Mouse (Mus musculus) hindbrain, embryonic 10.5 days (tissue): ENCODE measurements at regions not wholly inside any gene's neighbourhood (a gene's known extent, or its start where the extent isn't known, plus 50 kb on each side); places are given as distances from the start of the nearest gene placed in this dataset.
"Not testable (repeated sequence)": the region's sequence is repeated elsewhere in the genome, so short reads cannot be mapped to it uniquely, and the experiment has no call there.

Experiments used
- DNase-seq: peaks from one replicate; pipeline ENCODE4 v3.0.0-alpha.2; 2017; ENCODE audit warnings: low spot score
- H3K27ac ChIP-seq: fragments of 300-500 bp; sonication (generic); 2 replicates; pipeline ENCODE4 v1.5.1; 2016; ENCODE audit warnings: mild to moderate bottlenecking, moderate library complexity
- H3K27me3 ChIP-seq: fragments of 300-500 bp; sonication (generic); 2 replicates; pipeline ENCODE4 v1.6.1; 2016; ENCODE audit warnings: mild to moderate bottlenecking; ENCODE audit not compliant: poor library complexity, insufficient read depth, severe bottlenecking
- H3K36me3 ChIP-seq: fragments of 300-500 bp; sonication (generic); 2 replicates; pipeline ENCODE4 v1.6.1; 2016; ENCODE audit warnings: mild to moderate bottlenecking, moderate library complexity
- H3K4me1 ChIP-seq: fragments of 300-500 bp; sonication (generic); replicated peaks from 2 replicates; pipeline ENCODE4 v1.6.1; 2016; ENCODE audit warnings: mild to moderate bottlenecking
- H3K4me3 ChIP-seq: fragments of 300-500 bp; sonication (generic); 2 replicates; pipeline ENCODE4 v1.5.1; 2016; ENCODE audit warnings: mild to moderate bottlenecking, moderate library complexity
- H3K9me3 ChIP-seq: fragments of 300-500 bp; sonication (generic); 2 replicates; pipeline ENCODE4 v1.6.1; 2016; ENCODE audit warnings: mild to moderate bottlenecking, moderate library complexity
- WGBS: fragments of 180-500 bp; shearing (Covaris S2); methylation state at CpG from one replicate; pipeline ENCODE4 v1.1.7; 2016; 5-methylcytosine and 5-hydroxymethylcytosine counted together

GRCm38 (mm10) chr4:3402856-3403255 is 217.7 kb upstream of the Vmn1r3 start:
- H3K36me3 ChIP-seq, H3K27ac ChIP-seq, H3K4me1 ChIP-seq, H3K4me3 ChIP-seq, H3K27me3 ChIP-seq, DNase-seq: not testable (repeated sequence)
- WGBS = 88% methylated on average over 4 of the region's 4 CpGs
- peaks cover 19% of the 10 kb centered on the region; the same call in 1 of the 2 replicates for H3K9me3 ChIP-seq

GRCm38 (mm10) chr4:3401766-3402165 is 216.6 kb upstream of the Vmn1r3 start:
- peaks cover 19% of the 10 kb centered on the region; the same call in 1 of the 2 replicates for H3K9me3 ChIP-seq
- DNase-seq = not testable (repeated sequence)

GRCm38 (mm10) chr4:3391579-3391978 is 206.4 kb upstream of the Vmn1r3 start:
- DNase-seq, H3K4me1 ChIP-seq, H3K4me3 ChIP-seq, H3K27ac ChIP-seq, H3K27me3 ChIP-seq, H3K36me3 ChIP-seq: not testable (repeated sequence)
- H3K9me3 ChIP-seq = peaks cover 14% of the 10 kb centered on the region; the same call in 1 of the 2 replicates
- 91% methylated on average over 8 of the region's 8 CpGs for WGBS

More at GRCm38 (mm10) chr4:3401766-3402165, 216.6 kb upstream of the Vmn1r3 start:
- H3K36me3 ChIP-seq, H3K4me3 ChIP-seq, H3K27me3 ChIP-seq, H3K4me1 ChIP-seq, H3K27ac ChIP-seq: not testable (repeated sequence)
- 75% methylated on average over 2 of the region's 2 CpGs for WGBS

GRCm38 (mm10) chr4:3373027-3373763 is 188.0 kb upstream of the Vmn1r3 start:
- DNase-seq, H3K4me1 ChIP-seq, H3K4me3 ChIP-seq, H3K27ac ChIP-seq, H3K36me3 ChIP-seq, H3K27me3 ChIP-seq, H3K9me3 ChIP-seq: not testable (repeated sequence)
- 56% methylated on average over 8 of the region's 8 CpGs for WGBS

- H3K4me1 ChIP-seq, H3K4me3 ChIP-seq, H3K36me3 ChIP-seq, H3K27ac ChIP-seq, DNase-seq, H3K27me3 ChIP-seq: not testable (repeated sequence)
- 82% methylated on average over 4 of the region's 4 CpGs for WGBS
- H3K9me3 ChIP-seq = peaks cover 22% of the 10 kb centered on the region
These were observed 182.9 kb upstream of the Vmn1r3 start for GRCm38 (mm10) chr4:3368021-3368420.

GRCm38 (mm10) chr4:3343443-3343842 is 158.3 kb upstream of the Vmn1r3 start:
- WGBS = 78% methylated on average over 8 of the region's 8 CpGs
- not testable (repeated sequence) for H3K36me3 ChIP-seq, DNase-seq, H3K27ac ChIP-seq, H3K4me3 ChIP-seq, H3K4me1 ChIP-seq, H3K27me3 ChIP-seq
- H3K9me3 ChIP-seq = peaks cover 25% of the 10 kb centered on the region; the same call in 1 of the 2 replicates

- H3K4me1 ChIP-seq, H3K36me3 ChIP-seq, H3K27me3 ChIP-seq, H3K27ac ChIP-seq, DNase-seq, H3K4me3 ChIP-seq: not testable (repeated sequence)
- peaks cover 23% of the 10 kb centered on the region; the same call in 1 of the 2 replicates for H3K9me3 ChIP-seq
- 88% methylated on average over 2 of the region's 2 CpGs for WGBS
These were observed 157.5 kb upstream of the Vmn1r3 start for GRCm38 (mm10) chr4:3342696-3343095.

GRCm38 (mm10) chr4:3342165-3342564 is 157.0 kb upstream of the Vmn1r3 start:
- WGBS = 88% methylated on average over 6 of the region's 6 CpGs

More at GRCm38 (mm10) chr4:3342165-3342564, 157.0 kb upstream of the Vmn1r3 start:
- not testable (repeated sequence) for H3K4me1 ChIP-seq, DNase-seq, H3K27ac ChIP-seq, H3K36me3 ChIP-seq, H3K4me3 ChIP-seq, H3K27me3 ChIP-seq
- peaks cover 23% of the 10 kb centered on the region; the same call in 1 of the 2 replicates for H3K9me3 ChIP-seq
